Mouse (Mus musculus): ENCODE data around the gene Lif.

DNA sequence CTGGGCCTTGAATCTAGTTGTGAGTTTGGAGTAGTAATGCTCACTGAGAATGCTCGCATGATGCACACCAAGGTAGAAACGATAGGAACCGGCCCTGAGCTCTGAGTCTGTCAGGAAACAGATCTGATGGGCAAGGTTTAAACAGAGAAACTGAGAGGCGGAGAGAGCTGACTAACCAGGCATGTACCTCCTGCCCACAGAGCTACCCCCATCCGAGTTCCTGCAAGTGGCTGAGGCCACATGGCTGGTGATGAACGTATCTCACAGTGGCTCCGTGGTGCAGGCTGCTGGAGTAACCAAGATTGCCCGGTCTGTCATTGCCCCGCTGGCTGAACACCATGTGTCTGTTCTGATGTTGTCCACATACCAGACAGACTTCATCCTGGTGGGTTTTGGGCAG is 37.4 kb upstream of the Lif start:
- TF ChIP-seq CTCF (conservative IDR thresholded peaks at IDR 0.05; ENCODE audit: low read length) (no peak), POU5F1 (IDR thresholded peaks at IDR 0.05; ENCODE audit: borderline replicate concordance, low read length) (no peak), NANOG (IDR thresholded peaks at IDR 0.05; ENCODE audit: borderline replicate concordance, low read length) (no peak)

Data from E14TG2a.4 (cell line).